Mouse (Mus musculus): Measurements from ENCODE around the gene Uba3.

DNA sequence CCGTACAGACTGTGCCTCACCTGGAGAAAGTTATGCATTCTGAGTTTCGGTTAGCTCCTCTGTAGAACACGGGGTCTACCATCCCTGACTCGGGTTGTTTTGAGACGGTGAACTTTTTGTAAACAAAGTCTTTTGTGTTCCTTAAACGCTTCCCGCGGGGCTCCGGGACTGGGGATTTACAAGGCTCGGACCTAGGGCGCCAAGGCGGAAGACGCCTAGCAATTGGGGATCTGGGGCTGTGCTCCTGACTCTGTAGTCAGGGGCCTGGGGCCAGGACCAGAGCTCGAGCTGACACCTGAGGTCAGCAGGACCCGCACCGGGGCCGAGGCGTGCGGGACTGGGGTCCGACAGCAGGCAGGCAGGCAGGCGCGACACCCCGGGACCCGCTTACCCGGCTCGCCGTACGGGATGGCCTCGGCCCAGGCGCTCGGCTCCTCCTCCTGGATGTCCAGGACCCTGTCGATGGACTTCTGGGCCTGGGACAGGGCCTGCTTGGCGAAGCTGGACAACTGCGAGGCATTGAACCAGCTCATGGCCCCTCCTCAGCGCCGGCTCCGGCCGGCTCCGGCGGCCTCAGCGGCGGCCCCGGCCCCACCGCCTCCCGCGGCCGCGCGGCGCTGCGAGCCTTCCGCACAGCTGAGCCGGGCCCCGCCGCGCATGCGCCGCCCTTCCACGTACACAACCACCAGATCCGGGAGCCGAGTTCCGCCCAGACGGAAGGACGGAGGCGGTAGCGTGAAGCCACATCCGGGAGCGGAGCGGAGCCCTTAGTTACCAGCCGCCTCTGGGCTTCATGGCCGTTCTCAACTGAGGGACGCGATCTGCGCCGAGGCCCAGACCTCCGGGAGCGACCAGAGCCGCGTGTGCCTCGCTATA is 26.7 kb downstream of the Uba3 start, which contains the start of gene Tmf1:
- TF ChIP-seq CTCF (IDR thresholded peaks at IDR 0.05; ENCODE audit: low read depth) (no peak), EP300 (IDR thresholded peaks at IDR 0.05; ENCODE audit: low read depth) (no peak; the same call in 1 of the 2 replicates)

Data from heart, postnatal 0 days (tissue).